Mouse (Mus musculus) naive thymus-derived CD4-positive, alpha-beta T cell, adult 5 months (primary cell): Measurements from ENCODE around the gene Hdlbp. TPM values are rescaled to one million over a fixed set of nuclear protein-coding genes. Genes with fewer than 3 reads are reported as not detected.

ENCODE experiments used
- polyA plus RNA-seq: library from polyadenylated mRNA; unstranded; fragments of 100-300 nt; shearing (Covaris generic); gene quantifications from one replicate; pipeline ENCODE4 v1.2.1, GENCODE M21; 2017

The Hdlbp gene
- 73.8 TPM for polyA plus RNA-seq

GRCm38 (mm10) chr1:93478586-93479475 is at the start of gene Hdlbp:
Gene Hdlbp (minus strand): TSS chr1:93478815.

GRCm38 (mm10) chr1:93511585-93512350 is 33.2 kb upstream of the Hdlbp start, which contains the start of gene Farp2:
Gene Farp2 (plus strand): TSS chr1:93512079.

GRCm38 (mm10) chr1:93373665-93374064 is 105.0 kb downstream of the Hdlbp start, which contains the start of gene Ano7:
Gene Ano7 (plus strand): TSS chr1:93373930.

Other genes starting within 250 kb of the Hdlbp start
- not detected for gene Sned1, start 243.0 kb downstream of the Hdlbp start, polyA plus RNA-seq
- 7.9 TPM for gene Mterf4, start 172.9 kb downstream of the Hdlbp start, polyA plus RNA-seq
- 39.5 TPM for gene Ppp1r7, start 136.0 kb downstream of the Hdlbp start, polyA plus RNA-seq
- 0.31 TPM for gene Pask, start 135.3 kb downstream of the Hdlbp start, polyA plus RNA-seq
- gene Ano7, start 104.9 kb downstream of the Hdlbp start, polyA plus RNA-seq, result not detected
- 1.7 TPM for gene Farp2, start 33.3 kb upstream of the Hdlbp start, polyA plus RNA-seq
- gene Stk25, start 179.8 kb upstream of the Hdlbp start, polyA plus RNA-seq, result 159 TPM
- not detected for gene Bok, start 206.8 kb upstream of the Hdlbp start, polyA plus RNA-seq